Mouse (Mus musculus) ovary, adult 18-20 months (tissue): ENCODE measurements around the gene H3f3b.
"Not testable (repeated sequence)": the region's sequence is repeated elsewhere in the genome, so short reads cannot be mapped to it uniquely, and the experiment has no call there.

Experiments
- DNase-seq: peaks from one replicate; pipeline ENCODE4 v3.0.0; 2022; ENCODE audit warnings: low spot score, mixed read lengths

H3f3b gene

DNA sequence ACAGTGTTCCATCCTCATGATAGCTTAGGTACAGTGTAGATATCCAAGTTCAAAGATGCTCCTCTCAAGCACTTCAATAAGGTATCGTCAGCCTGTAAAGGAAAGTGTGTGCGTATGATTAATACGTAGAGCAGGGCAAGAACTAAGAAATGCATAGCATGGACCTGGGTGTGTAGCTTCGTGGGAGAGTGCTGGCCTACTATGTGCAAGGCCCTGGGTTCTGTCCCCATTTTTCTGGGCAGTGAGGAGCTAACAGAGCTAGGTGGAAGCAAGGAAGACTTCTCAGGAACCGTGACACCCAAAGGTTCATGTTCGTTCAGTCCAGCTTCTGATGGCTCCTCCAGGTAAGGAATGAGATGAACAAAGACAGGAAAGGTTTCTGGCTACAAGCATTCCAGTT lies 17.4 kb upstream of the H3f3b start:
- DNase-seq, result no peak

- no peak for DNase-seq
Measured at GRCm38 (mm10) chr11:116043286-116043685, 15.5 kb upstream of the H3f3b start.

DNA sequence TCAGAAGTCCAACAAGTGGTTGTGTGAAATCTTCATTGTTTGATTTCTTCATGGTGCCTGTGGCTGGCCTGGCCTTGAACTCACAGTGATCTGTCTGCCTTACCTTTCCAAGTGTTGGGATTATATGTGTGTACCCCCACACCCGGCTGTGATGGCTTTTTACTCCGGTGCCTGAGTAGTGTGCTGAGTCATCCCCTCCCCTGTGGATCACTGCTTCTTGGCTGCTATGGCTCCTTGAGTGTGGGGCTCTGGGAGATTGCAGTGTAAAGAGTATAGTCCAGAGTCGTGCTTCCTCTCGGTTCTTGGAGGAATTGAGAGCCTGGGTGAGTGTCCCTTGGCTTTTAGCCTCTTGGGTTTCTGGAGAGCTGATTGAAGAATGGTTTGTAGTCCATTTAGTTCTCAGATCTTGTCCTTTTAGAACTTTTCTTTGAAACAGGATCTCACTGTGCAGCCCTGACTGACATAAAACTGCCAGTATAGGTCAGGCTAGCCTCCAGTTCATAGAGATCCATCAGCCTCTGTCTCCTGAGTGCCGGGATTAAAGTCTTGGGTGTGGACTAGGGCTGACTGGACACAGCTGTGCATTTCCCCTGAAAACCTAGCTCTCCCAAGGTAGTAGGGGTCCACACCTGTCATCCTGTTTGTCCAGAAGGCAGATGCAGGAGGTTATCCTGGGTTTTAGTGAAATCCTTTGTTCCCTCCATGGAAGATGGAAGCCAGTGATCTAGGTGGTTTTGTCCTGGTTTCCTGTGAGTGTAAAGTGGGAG lies 14.8 kb upstream of the H3f3b start:
- no peak for DNase-seq

DNA sequence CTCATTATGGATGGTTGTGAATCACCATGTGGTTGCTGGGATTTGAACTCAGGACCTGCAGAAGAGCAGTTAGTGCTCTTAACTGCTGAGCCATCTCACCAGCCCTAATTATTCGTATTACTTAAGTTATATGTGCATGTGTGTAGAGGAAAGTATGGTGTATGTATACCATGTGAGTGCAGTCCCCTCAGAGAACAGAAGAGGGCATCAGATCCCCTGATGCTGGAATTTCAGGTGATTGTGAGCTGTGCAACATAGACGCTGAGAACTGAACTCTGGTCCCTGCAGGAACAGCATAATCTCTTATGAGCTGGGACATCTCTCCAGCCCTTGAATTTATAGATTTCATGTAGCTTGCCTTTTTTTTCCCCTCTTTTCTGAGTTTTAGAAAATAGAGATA lies 14.1 kb upstream of the H3f3b start:
- no peak for DNase-seq

- no peak for DNase-seq
Measured at GRCm38 (mm10) chr11:116040593-116040992, 12.8 kb upstream of the H3f3b start.

DNA sequence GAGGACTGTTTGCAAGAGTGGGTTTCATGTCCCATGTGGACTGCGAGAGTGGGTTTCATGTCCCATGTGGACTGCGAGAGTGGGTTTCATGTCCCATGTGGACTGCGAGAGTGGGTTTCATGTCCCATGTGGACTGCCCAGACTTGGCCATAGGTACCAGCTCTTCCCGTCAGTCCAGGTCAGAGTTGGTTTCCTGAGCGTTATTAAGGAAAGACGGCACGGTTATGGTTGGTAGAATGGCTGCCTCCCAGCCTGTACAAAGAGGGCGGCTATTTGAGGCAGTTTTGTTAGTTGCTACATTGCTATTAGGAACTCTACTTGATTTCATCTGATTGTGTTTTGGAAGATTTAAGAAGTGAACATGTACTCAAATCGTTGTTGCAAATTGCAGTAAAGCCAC lies 10.1 kb upstream of the H3f3b start:
- DNase-seq, result no peak

- no peak for DNase-seq
Measured at GRCm38 (mm10) chr11:116036671-116037070, 8.9 kb upstream of the H3f3b start.

DNA sequence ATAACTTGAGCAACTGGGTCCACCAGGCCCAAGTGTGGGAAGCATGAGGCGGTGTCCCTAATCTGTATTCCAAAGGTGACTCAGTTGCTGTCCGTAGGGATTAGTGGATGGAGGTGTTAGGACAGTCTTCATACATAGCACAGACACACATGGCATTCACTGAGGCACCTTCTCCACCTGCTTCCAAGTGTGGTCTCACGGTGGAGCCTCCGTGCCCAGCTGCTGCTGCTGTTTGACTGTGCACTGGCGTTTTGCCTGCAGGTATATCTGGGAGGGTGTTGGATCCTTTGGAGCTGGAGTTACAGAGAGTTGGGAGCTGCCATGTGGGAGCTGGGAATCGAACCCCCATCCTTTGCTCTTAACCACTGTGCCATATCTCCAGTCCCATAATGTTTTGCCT lies 6.8 kb upstream of the H3f3b start:
- DNase-seq, result no peak

GRCm38 (mm10) chr11:116030898-116031845 lies 3.4 kb upstream of the H3f3b start:
- no peak for DNase-seq

DNA sequence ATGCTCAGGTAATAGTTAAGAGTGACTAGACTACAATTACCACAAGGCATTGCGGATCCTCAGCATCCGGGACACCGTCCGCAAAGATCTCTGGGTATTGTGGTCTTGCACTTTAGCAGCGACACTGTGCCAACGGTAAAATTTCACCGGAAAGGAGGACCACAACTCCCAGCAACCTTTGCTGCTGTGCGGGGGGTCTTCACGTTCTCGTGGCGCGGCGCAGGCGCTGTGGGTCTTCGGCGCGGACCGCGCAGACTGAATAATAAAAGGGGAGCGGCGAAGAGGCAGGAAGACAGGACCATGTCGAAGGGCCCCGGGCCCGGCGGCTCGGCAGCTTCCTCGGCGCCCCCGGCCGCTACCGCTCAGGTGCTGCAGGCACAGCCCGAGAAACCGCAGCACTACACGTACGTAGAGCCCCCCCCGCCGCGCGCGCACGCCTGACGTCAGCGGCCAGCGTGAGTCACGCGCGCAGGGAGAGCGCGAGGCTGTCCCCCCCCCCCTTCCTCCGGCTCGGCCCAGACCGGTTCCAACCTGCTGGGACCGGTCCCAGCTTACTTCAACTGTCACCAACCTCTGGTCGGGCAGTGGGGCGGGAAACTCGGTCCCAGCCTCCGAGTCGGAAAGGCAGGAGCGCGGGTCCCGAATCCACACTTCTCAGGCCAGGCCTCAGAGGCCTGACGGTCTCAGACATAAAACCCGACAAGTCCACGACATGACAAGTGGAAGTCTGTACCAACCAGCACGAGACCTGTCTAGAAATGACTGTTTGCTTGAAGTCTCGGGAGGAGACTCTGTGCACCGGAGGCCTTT lies 2.5 kb upstream of the H3f3b start, which contains the start of gene Unk:
Gene Unk (plus strand): TSS at position 235 of the 810 bp plus-strand sequence.
- DNase-seq, result peak; percentile 97

- no peak for DNase-seq
Measured at GRCm38 (mm10) chr11:116029086-116029865, 1.5 kb upstream of the H3f3b start.

DNA sequence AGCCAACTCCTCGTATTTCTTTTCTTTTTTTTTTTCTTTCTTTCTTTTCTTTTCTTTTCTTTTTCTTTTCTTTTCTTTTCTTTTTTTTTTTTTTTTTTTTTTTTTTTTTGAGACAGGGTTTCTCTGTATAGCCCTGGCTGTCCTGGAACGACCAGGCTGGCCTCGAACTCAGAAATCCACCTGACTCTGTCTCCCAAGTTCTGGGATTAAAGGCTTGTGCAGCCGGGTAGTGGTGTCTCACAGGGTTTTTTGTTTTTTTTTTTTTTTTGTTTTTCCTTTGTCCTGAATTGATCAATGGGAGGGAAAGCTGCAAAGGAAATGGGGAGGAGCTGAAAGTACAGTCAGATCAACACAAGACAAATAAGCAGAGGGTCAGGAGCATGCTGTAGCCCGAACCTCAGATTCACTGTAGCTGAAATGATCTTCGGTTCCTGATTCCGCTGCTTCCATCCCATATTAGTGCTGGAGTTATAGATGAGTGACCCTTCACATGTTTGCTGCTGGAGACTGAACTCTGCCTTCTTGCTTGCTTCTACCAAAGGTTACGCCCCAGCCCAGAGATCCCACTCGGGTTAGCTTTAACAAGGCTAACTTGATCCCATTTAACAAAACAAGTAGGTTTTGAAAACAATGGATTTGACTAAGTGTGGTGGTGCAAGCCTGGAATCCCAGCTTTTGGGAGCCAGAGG lies 559 bp upstream of the H3f3b start:
- DNase-seq, result no peak

- DNase-seq, result no peak
Measured at GRCm38 (mm10) chr11:116025056-116025845, 2.5 kb downstream of the H3f3b start.

GRCm38 (mm10) chr11:116024356-116024808 lies 3.4 kb downstream of the H3f3b start:
- peak; percentile 97 for DNase-seq

DNA sequence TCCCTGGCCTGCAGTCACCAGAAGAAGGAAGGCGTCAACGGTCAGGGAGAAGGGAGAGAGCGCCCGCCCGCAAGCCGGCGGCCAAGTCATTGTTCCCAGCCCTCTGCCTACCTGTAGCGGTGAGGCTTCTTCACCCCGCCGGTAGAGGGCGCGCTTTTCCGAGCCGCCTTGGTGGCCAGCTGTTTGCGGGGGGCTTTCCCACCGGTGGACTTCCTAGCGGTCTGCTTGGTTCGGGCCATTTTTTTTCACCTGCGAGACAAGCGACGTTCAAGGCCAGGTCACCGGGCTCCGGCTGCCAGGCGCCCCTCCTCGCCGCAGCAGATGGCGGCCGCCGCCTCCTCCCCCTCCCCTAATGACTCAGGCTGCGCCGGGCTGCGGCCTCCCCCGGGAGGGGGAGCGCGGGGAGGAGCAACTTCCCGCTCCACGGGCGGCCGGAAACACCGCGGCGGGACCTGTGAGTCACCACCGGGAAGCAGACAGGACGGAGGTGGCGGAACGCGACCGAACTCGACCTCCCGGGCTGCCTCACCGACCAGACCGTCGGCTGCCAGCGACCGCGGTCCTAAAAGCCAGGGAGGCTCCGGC lies 3.9 kb downstream of the H3f3b start:
- peak; percentile 80 for DNase-seq

DNA sequence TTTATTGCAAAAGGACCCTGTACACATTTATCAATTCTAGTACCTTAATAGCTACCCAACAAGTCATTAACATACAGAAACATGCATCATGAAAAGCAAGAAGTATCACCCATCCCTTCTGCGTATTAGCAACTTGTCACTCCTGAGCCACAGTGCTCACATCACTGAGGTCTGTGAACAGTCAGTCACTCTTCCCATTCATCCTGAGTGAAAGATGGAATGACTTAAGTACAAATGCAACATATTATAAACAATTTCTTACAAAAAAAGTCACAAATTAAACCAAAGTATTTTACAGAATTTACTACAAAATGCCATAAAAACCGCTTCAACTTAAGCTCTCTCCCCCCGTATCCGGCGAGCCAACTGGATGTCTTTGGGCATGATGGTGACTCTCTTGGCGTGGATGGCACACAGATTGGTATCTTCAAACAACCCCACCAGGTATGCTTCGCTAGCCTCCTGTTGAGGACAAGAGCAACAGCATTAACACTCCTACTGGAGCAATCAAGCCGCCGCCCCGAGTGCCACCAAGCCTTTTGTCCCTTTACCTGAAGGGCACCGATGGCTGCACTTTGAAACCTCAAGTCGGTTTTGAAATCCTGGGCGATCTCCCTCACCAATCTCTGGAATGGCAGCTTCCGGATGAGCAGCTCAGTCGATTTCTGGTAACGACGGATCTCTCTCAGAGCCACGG lies 4.5 kb downstream of the H3f3b start:
- DNase-seq, result not testable (repeated sequence)

DNA sequence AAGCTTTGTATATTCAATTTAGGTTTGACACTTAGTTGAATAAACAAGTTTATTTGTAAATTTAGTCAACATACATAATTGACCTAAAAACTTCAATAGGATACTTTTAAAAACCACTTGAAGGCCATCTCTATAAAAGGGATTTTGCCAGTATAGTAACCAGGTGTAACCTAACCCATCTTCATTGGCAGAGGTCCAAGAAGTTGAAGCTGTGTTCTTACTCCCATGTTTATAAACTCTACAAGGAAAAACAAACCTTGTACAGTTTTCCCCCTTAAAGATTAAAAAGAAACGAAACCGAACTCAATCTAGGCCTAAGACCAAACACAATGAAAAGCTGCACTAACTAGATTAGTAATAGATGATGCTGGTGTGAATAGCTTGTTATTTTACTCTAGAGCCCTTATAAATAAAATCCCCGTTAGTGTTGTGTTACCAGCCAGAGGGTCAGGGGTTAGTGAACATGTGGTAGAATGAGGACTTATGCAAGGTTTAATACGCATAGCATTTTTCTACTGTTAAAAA lies 5.4 kb downstream of the H3f3b start:
- no peak for DNase-seq
